Mouse (Mus musculus) hindbrain, embryonic 16.5 days (tissue): ENCODE results near the gene Xkr7. TPM values are rescaled to one million over a fixed set of nuclear protein-coding genes. Genes with fewer than 3 reads are reported as not detected.

Source experiments
- ATAC-seq: fragments of 200-750 bp; cut with Nextera tagmentation; 2 replicates; pipeline ENCODE4 v1.8.0; 2017; ENCODE audit warnings: moderate TSS enrichment, moderate library complexity
- H3K27ac ChIP-seq: fragments of 300-500 bp; sonication (generic); 2 replicates; pipeline ENCODE4 v1.5.1; 2014; ENCODE audit warnings: low read depth, mild to moderate bottlenecking, control low read depth, low read length, moderate library complexity
- H3K27me3 ChIP-seq: fragments of 300-500 bp; sonication (generic); replicated peaks from 2 replicates; pipeline ENCODE4 v1.6.1; 2014; ENCODE audit warnings: low read length; ENCODE audit not compliant: control insufficient read depth, insufficient read depth
- H3K36me3 ChIP-seq: fragments of 300-500 bp; sonication (generic); 2 replicates; pipeline ENCODE4 v1.6.1; 2014; ENCODE audit warnings: mild to moderate bottlenecking, low read length, moderate library complexity, mixed read lengths; ENCODE audit not compliant: control insufficient read depth, insufficient read depth
- H3K4me1 ChIP-seq: fragments of 300-500 bp; sonication (generic); 2 replicates; pipeline ENCODE4 v1.6.1; 2014; ENCODE audit warnings: low read depth, low read length; ENCODE audit not compliant: control insufficient read depth, insufficient read depth
- H3K4me2 ChIP-seq: fragments of 300-500 bp; sonication (generic); 2 replicates; pipeline ENCODE4 v1.6.1; 2014; ENCODE audit warnings: mild to moderate bottlenecking, low read length, control low read depth, moderate library complexity
- H3K4me3 ChIP-seq: fragments of 300-500 bp; sonication (generic); 2 replicates; pipeline ENCODE4 v1.5.1; 2014; ENCODE audit warnings: mild to moderate bottlenecking, low read length, control low read depth, moderate library complexity
- H3K9ac ChIP-seq: fragments of 300-500 bp; sonication (generic); 2 replicates; pipeline ENCODE4 v1.6.1; 2014; ENCODE audit warnings: low read depth, mild to moderate bottlenecking, control low read depth, low read length, moderate library complexity
- H3K9me3 ChIP-seq: fragments of 300-500 bp; sonication (generic); 2 replicates; pipeline ENCODE4 v1.6.1; 2014; ENCODE audit warnings: mild to moderate bottlenecking, low read length, moderate library complexity; ENCODE audit not compliant: control insufficient read depth
- WGBS: fragments of 180-500 bp; shearing (Covaris S2); extraction: QIAGEN DNeasy Blood & Tissue Kit; methylation state at CpG from one replicate; pipeline ENCODE4 v1.1.7; 2014; 5-methylcytosine and 5-hydroxymethylcytosine counted together
- polyA plus RNA-seq: library from polyadenylated mRNA; unstranded; fragments of >200 nt; fragmentation: Nextera tagmentation; extraction: Ambion mirVana; gene quantifications from 2 replicates; pipeline ENCODE4 v1.2.1, GENCODE M21; 2015

Xkr7 gene
- polyA plus RNA-seq, 1 experiment from 2014 or later = 1.8 TPM

GRCm38 (mm10) chr2:153090551-153091165 is 59.0 kb downstream of the Xkr7 start:
- Histone ChIP-seq H3K36me3 (no peaks in the 10 kb centered on the region), H3K27me3 (no peaks in the 10 kb centered on the region), H3K4me3 (no peak overlapping the region), H3K27ac (no peak overlapping the region), H3K4me2 (no peak overlapping the region), H3K9me3 (no peaks in the 10 kb centered on the region), H3K9ac (no peak overlapping the region), H3K4me1 (no peaks in the 10 kb centered on the region)
- no peak for ATAC-seq
- 45% methylated on average over 10 of the region's 10 CpGs for WGBS

Other genes with a start within 250 kb of the Xkr7 start
- gene Bcl2l1, start 200.1 kb upstream of the Xkr7 start, polyA plus RNA-seq = 138 and 159 TPM in 2 replicates
- gene Tpx2, start 183.9 kb upstream of the Xkr7 start, polyA plus RNA-seq = 14.8 and 19.8 TPM in 2 replicates
- gene Mylk2, start 120.5 kb upstream of the Xkr7 start, polyA plus RNA-seq = 0.21 and 0.44 TPM in 2 replicates
- gene Foxs1, start 98.6 kb upstream of the Xkr7 start, polyA plus RNA-seq = 4.2 and 4.5 TPM in 2 replicates
- 11.6 and 13.6 TPM in 2 replicates for gene Dusp15, start 80.2 kb upstream of the Xkr7 start, polyA plus RNA-seq
- gene Ttll9, start 69.4 kb upstream of the Xkr7 start, polyA plus RNA-seq = 9.2 and 10.5 TPM in 2 replicates
- 247 and 274 TPM in 2 replicates for gene Pdrg1, start 16.4 kb upstream of the Xkr7 start, polyA plus RNA-seq
- 0.58 and 1.4 TPM in 2 replicates for gene Ccm2l, start 34.1 kb downstream of the Xkr7 start, polyA plus RNA-seq
- gene Hck, start 76.6 kb downstream of the Xkr7 start, polyA plus RNA-seq = 4.3 and 5.3 TPM in 2 replicates
- gene Tm9sf4, start 129.5 kb downstream of the Xkr7 start, polyA plus RNA-seq = 79.8 and 86.7 TPM in 2 replicates
- 51.8 and 53.8 TPM in 2 replicates for gene Tspyl3, start 193.6 kb downstream of the Xkr7 start, polyA plus RNA-seq
- gene Plagl2, start 209.6 kb downstream of the Xkr7 start, polyA plus RNA-seq = 4.2 and 5.9 TPM in 2 replicates
- 4.4 and 4.7 TPM in 2 replicates for gene Pofut1, start 209.7 kb downstream of the Xkr7 start, polyA plus RNA-seq